Mouse (Mus musculus) layer of hippocampus, adult 2 months (tissue): ENCODE results near the gene Slc8a2. TPM values are rescaled to one million over a fixed set of nuclear protein-coding genes. Genes with fewer than 3 reads are reported as not detected.
A peak's percentile ranks its signal among the peaks of the same experiment; 100 is the strongest.

Source experiments
- DNase-seq, 2 experiments: peaks; one replicate each; pipeline ENCODE4 v3.0.0; 2022; ENCODE audit warnings: low spot score in 2 of 2
- H3K27ac ChIP-seq: fragments of 200-600 bp; 2 replicates; pipeline ENCODE4 v1.8.1; 2022
- H3K4me3 ChIP-seq: fragments of 200-600 bp; 2 replicates; pipeline ENCODE4 v1.8.1; 2022; ENCODE audit warnings: mild to moderate bottlenecking
- CTCF ChIP-seq: fragments of 200-600 bp; conservative IDR thresholded peaks from 2 replicates; pipeline ENCODE4 v1.8.1; 2022; ENCODE audit warnings: antibody characterized with exemption, mild to moderate bottlenecking, moderate library complexity
- total RNA-seq, 2 experiments: library from RNA; stranded (reverse); gene quantifications; 2 replicates each; pipeline ENCODE4 v1.2.3; 2021

The Slc8a2 gene
- total RNA-seq, 2 experiments from 2014 or later: 305 to 320 TPM

- peak overlapping the region; percentile 84 for H3K4me3 ChIP-seq
- DNase-seq: peak; percentile 65 to 67
- peak overlapping the region; percentile 99 for H3K27ac ChIP-seq
- no peak; the same call in 1 of the 2 replicates for TF ChIP-seq CTCF
Observed at GRCm38 (mm10) chr7:16129846-16130691, 443 bp downstream of the Slc8a2 start.

GRCm38 (mm10) chr7:16130956-16131634 lies 1.5 kb downstream of the Slc8a2 start:
- Histone ChIP-seq H3K27ac (peak overlapping the region; percentile 99), H3K4me3 (peak overlapping the region; percentile 84)
- TF ChIP-seq CTCF: no peak
- no peak for DNase-seq

GRCm38 (mm10) chr7:16132161-16132581 lies 2.5 kb downstream of the Slc8a2 start:
- peak overlapping the region; percentile 52 for H3K4me3 ChIP-seq
- DNase-seq: peak in 1 of 2 experiments; percentile 58
- TF ChIP-seq CTCF: no peak
- peak overlapping the region; percentile 91 for H3K27ac ChIP-seq

GRCm38 (mm10) chr7:16132926-16133325 lies 3.3 kb downstream of the Slc8a2 start:
- H3K4me3 ChIP-seq: peak overlapping the region; percentile 52
- TF ChIP-seq CTCF: no peak
- peak overlapping the region; percentile 91 for H3K27ac ChIP-seq
- no peak for DNase-seq

GRCm38 (mm10) chr7:16133691-16134090 lies 4.1 kb downstream of the Slc8a2 start:
- no peak for TF ChIP-seq CTCF
- Histone ChIP-seq H3K27ac (peak overlapping the region; percentile 91), H3K4me3 (peak overlapping the region; percentile 52)
- DNase-seq: no peak

- Histone ChIP-seq H3K4me3 (peak overlapping the region; percentile 52), H3K27ac (peak overlapping the region; percentile 91; the same call in 1 of the 2 replicates)
- no peak for DNase-seq
- TF ChIP-seq CTCF: 0 out of 2 replicates have a peak, but pooled peaks have one; percentile 5
Observed at GRCm38 (mm10) chr7:16134951-16135392, 5.3 kb downstream of the Slc8a2 start.

- peak; percentile 63 to 74 for DNase-seq
- TF ChIP-seq CTCF: no peak
- H3K4me3 ChIP-seq: peak overlapping the region; percentile 32
- H3K27ac ChIP-seq: peak overlapping the region; percentile 90
Observed at GRCm38 (mm10) chr7:16146489-16147410, 17.1 kb downstream of the Slc8a2 start.

- peak overlapping the region; percentile 3; the same call in 1 of the 2 replicates for H3K4me3 ChIP-seq
- DNase-seq: no peak
- TF ChIP-seq CTCF: 0 out of 2 replicates have a peak, but pooled peaks have one; percentile 4
- H3K27ac ChIP-seq: peak overlapping the region; percentile 90
Observed at GRCm38 (mm10) chr7:16147643-16148042, 18.0 kb downstream of the Slc8a2 start.

GRCm38 (mm10) chr7:16149241-16149640 lies 19.6 kb downstream of the Slc8a2 start:
- Histone ChIP-seq H3K4me3 (no peak overlapping the region), H3K27ac (peak overlapping the region; percentile 90)
- no peak for TF ChIP-seq CTCF
- DNase-seq: peak; percentile 82 to 92

GRCm38 (mm10) chr7:16150191-16151145 lies 20.8 kb downstream of the Slc8a2 start:
- no peak for DNase-seq
- no peak overlapping the region for H3K4me3 ChIP-seq
- TF ChIP-seq CTCF: no peak
- H3K27ac ChIP-seq: peak overlapping the region; percentile 90

GRCm38 (mm10) chr7:16153522-16153921 lies 23.9 kb downstream of the Slc8a2 start:
- DNase-seq: peak; percentile 71 to 74
- TF ChIP-seq CTCF: peak; percentile 90
- H3K4me3 ChIP-seq: no peak overlapping the region
- H3K27ac ChIP-seq: peak overlapping the region; percentile 43; the same call in 1 of the 2 replicates
